Mouse (Mus musculus): Measurements from ENCODE around the gene Rnf225. TPM values are rescaled to one million over a fixed set of nuclear protein-coding genes. Genes with fewer than 3 reads are reported as not detected.

Rnf225 gene
- total and polyA plus RNA-seq, 3 experiments, result 0.89 to 2.3 TPM; not detected in 1

GRCm38 (mm10) chr7:12897655-12898410, 29.4 kb upstream of the Rnf225 start, which contains the start of gene Zscan22 (continued):
- TF ChIP-seq ZC3H11A (IDR thresholded peaks at IDR 0.05; ENCODE audit: low read depth, low read length) (no peak), MXI1 (IDR thresholded peaks at IDR 0.05; ENCODE audit: low read depth, low read length) (peak; percentile 89), RAD21 (IDR thresholded peaks at IDR 0.05; ENCODE audit: low read depth, low read length) (no peak), GATA1 (IDR thresholded peaks at IDR 0.05; ENCODE audit: low read depth, low read length) (no peak), POLR2AphosphoS5 (IDR thresholded peaks at IDR 0.05; ENCODE audit: borderline replicate concordance, low read depth, low read length) (no peak), E2F4 (IDR thresholded peaks at IDR 0.05; ENCODE audit: borderline replicate concordance, low read depth, low read length) (peak; percentile 72; the same call in 1 of the 2 replicates), CHD2 (IDR thresholded peaks at IDR 0.05; ENCODE audit: low read length) (peak; percentile 78), MYC (IDR thresholded peaks at IDR 0.05; ENCODE audit: low read depth, low read length) (peak; percentile 92), ZNF384 (IDR thresholded peaks at IDR 0.05; ENCODE audit: low read depth, low read length) (peak; percentile 51; the same call in 1 of the 2 replicates), RCOR1 (IDR thresholded peaks at IDR 0.05; ENCODE audit: low read depth, low read length) (no peak), ZMIZ1 (IDR thresholded peaks at IDR 0.05; ENCODE audit: low read depth, low read length) (no peak), BHLHE40 (IDR thresholded peaks at IDR 0.05; ENCODE audit: borderline replicate concordance, low read depth, low read length) (no peak), TAL1 (IDR thresholded peaks at IDR 0.05; ENCODE audit: low read length) (no peak), POLR2A (IDR thresholded peaks at IDR 0.05; ENCODE audit: control insufficient read depth in 1 of 2, insufficient read depth in 1 of 2, low read depth in 1 of 2, low read length in 2 of 2, poor library complexity in 1 of 2) (peak; percentile 58 to 87; a peak in 3 of 4 replicates), NELFE (IDR thresholded peaks at IDR 0.05; ENCODE audit: low read depth, low read length) (peak; percentile 72), TCF12 (IDR thresholded peaks at IDR 0.05; ENCODE audit: low read depth, low read length) (peak; percentile 44; the same call in 1 of the 2 replicates), MEF2A (IDR thresholded peaks at IDR 0.05; ENCODE audit: extremely low read depth, insufficient replicate concordance, low read depth, low read length, poor library complexity, severe bottlenecking) (no peak), MAX (IDR thresholded peaks at IDR 0.05; ENCODE audit: low read length) (peak; percentile 74)

GRCm38 (mm10) chr7:12901517-12901916, 25.7 kb upstream of the Rnf225 start:
- H3K9ac ChIP-seq (ENCODE audit: control insufficient read depth, low read depth, low read length, poor library complexity, severe bottlenecking), result no peak overlapping the region
- no peaks in the 10 kb centered on the region for H3K9me3 ChIP-seq (replicated peaks; ENCODE audit: insufficient read depth, low read length)
- DNase-seq (ENCODE audit: low read depth, low spot score), result peak; percentile 47
- peaks cover 9% of the 10 kb centered on the region for H3K79me2 ChIP-seq (ENCODE audit: control insufficient read depth, insufficient read depth, low read length, poor library complexity)
- TF ChIP-seq TAL1 (IDR thresholded peaks at IDR 0.05; ENCODE audit: low read length) (no peak), RCOR1 (IDR thresholded peaks at IDR 0.05; ENCODE audit: low read depth, low read length) (peak; percentile 91), MAFK (IDR thresholded peaks at IDR 0.05; ENCODE audit: borderline replicate concordance, low read depth, low read length) (no peak), ELF1 (IDR thresholded peaks at IDR 0.05; ENCODE audit: low read depth, low read length) (no peak), MEF2A (IDR thresholded peaks at IDR 0.05; ENCODE audit: extremely low read depth, insufficient replicate concordance, low read depth, low read length, poor library complexity, severe bottlenecking) (no peak), GABPA (IDR thresholded peaks at IDR 0.05; ENCODE audit: low read depth, low read length) (no peak), GATA1 (IDR thresholded peaks at IDR 0.05; ENCODE audit: low read depth, low read length) (peak; percentile 36; the same call in 1 of the 2 replicates), MYB (IDR thresholded peaks at IDR 0.05; ENCODE audit: low read depth, low read length) (no peak)
- H3K27ac ChIP-seq (ENCODE audit: control insufficient read depth, low read depth, low read length), result no peak overlapping the region
- peaks cover 3 to 8% of the 10 kb centered on the region in 2 experiments; a peak in 3 of 4 replicates for H3K36me3 ChIP-seq (ENCODE audit: control insufficient read depth in 1 of 2, insufficient read depth in 2 of 2, low read length in 2 of 2)
- H3K4me1 ChIP-seq (ENCODE audit: control insufficient read depth in 1 of 2, insufficient read depth in 2 of 2, low read length in 2 of 2), result peaks cover 0 to 8% of the 10 kb centered on the region in 2 experiments; a peak in 2 of 4 replicates
- no peak overlapping the region for H3K4me3 ChIP-seq (ENCODE audit: control insufficient read depth in 1 of 2, insufficient read depth in 1 of 2, low read depth in 2 of 2, low read length in 2 of 2)
- no peaks in the 10 kb centered on the region for H3K27me3 ChIP-seq (ENCODE audit: control insufficient read depth in 1 of 2, insufficient read depth in 2 of 2, low read length in 2 of 2)
